Mouse (Mus musculus) left cerebral cortex, adult 9 months (tissue): ENCODE measurements around the gene Mnd1.

Source experiments
- DNase-seq, 2 experiments: peaks; one replicate each; pipeline ENCODE4 v3.0.0; 2022; ENCODE audit warnings: low spot score in 2 of 2

The Mnd1 gene

GRCm38 (mm10) chr3:84155558-84156006, at the start of gene Mnd1:
Mnd1 (minus strand) TSS chr3:84155786.
- peak; percentile 85 to 97 for DNase-seq

- DNase-seq = peak in 1 of 2 experiments; percentile 55
These were observed 49.1 kb upstream of the Mnd1 start for GRCm38 (mm10) chr3:84204640-84205039.

- DNase-seq = no peak
These were observed 45.2 kb upstream of the Mnd1 start for GRCm38 (mm10) chr3:84200559-84201420.

- no peak for DNase-seq
These were observed 43.9 kb upstream of the Mnd1 start for GRCm38 (mm10) chr3:84199516-84199915.

- DNase-seq = no peak
These were observed 42.6 kb upstream of the Mnd1 start for GRCm38 (mm10) chr3:84198229-84198628.

DNA sequence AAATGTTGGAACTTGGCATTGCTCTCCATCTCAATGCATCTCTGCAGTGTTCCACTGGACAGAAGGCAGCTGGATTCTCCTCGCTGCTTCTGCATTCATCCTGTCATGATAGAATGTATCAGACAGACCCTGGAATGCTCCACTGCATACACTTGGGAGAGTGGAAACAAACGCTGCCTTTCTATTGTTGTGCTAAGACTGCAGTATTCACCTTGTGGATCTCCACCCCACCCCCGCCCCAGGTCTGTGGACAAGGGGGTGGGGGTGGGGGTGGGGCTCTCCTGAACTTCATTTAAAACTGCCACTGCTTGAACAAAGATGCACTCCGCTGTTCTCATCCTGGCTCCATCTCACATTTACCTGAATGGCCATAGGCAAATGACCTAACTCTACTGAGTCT, 38.3 kb upstream of the Mnd1 start:
- no peak for DNase-seq

DNA sequence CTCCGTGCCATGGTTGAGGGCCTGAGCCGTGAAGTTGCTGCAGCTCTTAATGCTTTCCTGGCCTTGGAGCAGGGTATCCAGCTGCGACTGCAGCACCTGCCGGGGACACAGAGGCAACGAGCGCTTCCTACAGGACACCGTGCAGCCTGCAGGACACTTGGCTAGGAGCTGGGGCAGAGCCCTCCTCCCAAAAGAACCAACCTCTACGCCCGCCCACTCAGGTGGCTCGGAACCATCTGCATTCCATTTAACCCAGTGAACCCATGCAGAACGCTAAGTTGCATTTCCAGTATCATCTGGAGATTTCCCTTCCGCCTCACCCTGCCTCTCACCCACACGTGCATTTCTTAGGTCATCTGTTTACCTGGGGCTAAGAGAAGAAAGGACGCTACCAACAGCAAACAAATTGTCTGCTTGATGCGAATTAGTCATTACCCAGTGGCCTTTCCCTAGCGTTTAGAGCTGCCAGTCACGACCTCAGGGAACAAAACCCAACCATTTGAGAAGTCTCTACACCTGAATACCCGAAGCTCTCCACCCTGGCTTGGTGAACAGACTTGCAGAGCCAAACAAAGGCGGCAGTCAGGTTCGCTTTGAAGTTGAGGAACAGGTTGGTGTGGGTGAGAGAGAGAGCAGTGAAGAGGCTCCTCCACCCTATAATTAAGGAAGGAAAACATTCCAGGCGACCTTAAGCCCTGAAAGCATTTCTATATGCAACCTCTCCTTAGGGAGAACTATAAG, 35.7 kb upstream of the Mnd1 start:
- DNase-seq = no peak

- DNase-seq = no peak
These were observed 35.0 kb upstream of the Mnd1 start for GRCm38 (mm10) chr3:84190513-84191061.

DNA sequence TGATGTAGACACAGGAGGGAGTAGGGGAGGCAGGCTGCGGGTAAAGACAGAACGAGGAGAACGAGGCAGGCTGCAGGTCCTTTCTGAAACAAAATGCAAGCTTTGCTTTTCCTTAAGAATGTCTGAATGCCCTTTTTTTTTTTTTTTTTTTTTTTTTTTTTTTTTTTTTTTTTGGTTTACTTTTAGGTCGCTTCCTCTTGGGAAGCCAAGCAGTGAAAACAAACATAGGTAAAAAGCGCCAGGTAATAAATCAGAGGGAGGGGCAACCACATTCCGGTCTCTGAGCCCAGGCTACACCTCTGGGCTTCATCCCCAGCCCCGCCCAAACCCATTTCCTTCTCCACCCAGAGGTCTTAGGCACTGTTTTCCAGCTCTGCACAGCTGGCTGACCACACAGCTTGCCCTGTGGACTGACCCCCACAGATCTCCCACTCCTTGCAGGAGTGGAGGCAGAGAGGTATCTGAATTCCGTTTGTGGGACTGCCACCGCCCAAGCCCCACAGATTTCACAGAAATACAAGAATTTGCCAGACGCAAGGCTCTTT, 34.1 kb upstream of the Mnd1 start:
- DNase-seq = no peak

- no peak for DNase-seq
These were observed 26.1 kb upstream of the Mnd1 start for GRCm38 (mm10) chr3:84181717-84182116.

DNA sequence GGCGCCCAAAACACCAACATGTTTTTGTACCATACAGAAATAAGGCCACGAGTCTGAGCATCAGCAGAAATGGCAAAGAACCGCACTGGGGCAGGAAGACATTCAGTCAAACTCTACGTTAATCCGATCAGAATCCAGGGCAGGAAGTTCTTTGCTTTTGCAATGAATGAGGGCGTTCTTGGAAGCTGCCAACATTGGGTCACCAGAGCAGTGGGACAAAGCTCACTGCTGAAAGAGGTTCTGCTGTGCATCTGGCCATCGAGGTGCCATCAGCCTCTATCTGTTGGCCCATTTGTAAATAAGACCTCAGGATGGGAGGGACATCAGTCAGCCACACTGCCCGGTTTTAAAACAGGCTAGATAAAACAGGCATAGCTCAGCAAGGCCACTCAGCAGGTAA, 25.5 kb upstream of the Mnd1 start:
- no peak for DNase-seq

GRCm38 (mm10) chr3:84180304-84180703, 24.7 kb upstream of the Mnd1 start:
- DNase-seq = no peak

- DNase-seq = no peak
These were observed 22.2 kb upstream of the Mnd1 start for GRCm38 (mm10) chr3:84177834-84178233.

- DNase-seq = peak in 1 of 2 experiments; percentile 70
These were observed 20.0 kb upstream of the Mnd1 start for GRCm38 (mm10) chr3:84175337-84176315.

GRCm38 (mm10) chr3:84173581-84174154, 18.1 kb upstream of the Mnd1 start, which contains the start of gene Gm6525:
Gm6525 (plus strand) TSS chr3:84174104.
- no peak for DNase-seq

- no peak for DNase-seq
These were observed 16.8 kb upstream of the Mnd1 start for GRCm38 (mm10) chr3:84172406-84172805.

DNA sequence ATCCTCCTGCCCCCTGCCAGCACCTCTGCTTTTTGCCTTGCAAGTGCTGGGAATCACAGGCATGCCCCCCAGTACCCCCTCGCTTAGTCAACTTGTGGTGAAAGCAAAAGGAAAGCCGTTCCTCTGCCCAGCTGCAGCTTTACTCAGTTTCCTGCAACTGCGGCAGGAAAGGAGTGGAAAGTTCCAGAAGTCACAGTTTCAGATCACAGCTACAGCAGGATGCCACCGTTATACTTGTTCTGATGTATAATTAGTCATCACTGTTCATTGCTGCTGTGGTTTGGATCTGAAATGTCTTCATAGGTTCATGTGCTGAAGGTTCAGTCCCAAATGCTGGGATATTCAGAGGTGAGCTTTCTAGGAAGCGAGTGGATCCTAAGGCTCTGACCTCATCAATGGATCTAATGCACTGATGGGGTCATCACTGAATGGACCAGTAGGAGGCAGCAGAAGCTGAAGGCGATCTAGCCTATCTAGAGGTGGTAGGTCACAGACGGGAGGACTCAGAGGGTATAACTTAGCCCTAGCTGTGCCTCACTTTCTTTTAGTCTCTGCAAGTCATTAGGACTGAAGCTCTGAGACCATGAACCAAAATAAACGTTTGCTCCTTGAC, 13.9 kb upstream of the Mnd1 start:
- DNase-seq = no peak

GRCm38 (mm10) chr3:84168943-84169342, 13.4 kb upstream of the Mnd1 start:
- no peak for DNase-seq

GRCm38 (mm10) chr3:84166073-84166472, 10.5 kb upstream of the Mnd1 start:
- no peak for DNase-seq

- no peak for DNase-seq
These were observed 9.8 kb upstream of the Mnd1 start for GRCm38 (mm10) chr3:84165391-84165790.
